Mouse (Mus musculus) ES-Bruce4 (cell line): ENCODE results near the gene Glis1. TPM values are rescaled to one million over a fixed set of nuclear protein-coding genes. Genes with fewer than 3 reads are reported as not detected.

ENCODE experiments used
- H3K27ac ChIP-seq: 2 replicates; pipeline ENCODE4 v1.5.1; 2012; ENCODE audit warnings: low read length, inconsistent platforms; ENCODE audit not compliant: insufficient read depth
- H3K27me3 ChIP-seq: 2 replicates; pipeline ENCODE4 v1.6.1; 2012; ENCODE audit warnings: mild to moderate bottlenecking, low read length, inconsistent platforms; ENCODE audit not compliant: control insufficient read depth, poor library complexity, insufficient read depth, severe bottlenecking
- H3K36me3 ChIP-seq: 2 replicates; pipeline ENCODE4 v1.6.1; 2012; ENCODE audit warnings: inconsistent platforms, mild to moderate bottlenecking, low read length, moderate library complexity; ENCODE audit not compliant: control insufficient read depth, poor library complexity, insufficient read depth, severe bottlenecking
- H3K4me1 ChIP-seq: one replicate; pipeline ENCODE4 v1.8.1; 2011; ENCODE audit warnings: low read length; ENCODE audit not compliant: control insufficient read depth, insufficient read depth
- H3K4me3 ChIP-seq: 2 replicates; pipeline ENCODE4 v1.5.1; 2011; ENCODE audit warnings: low read depth, mild to moderate bottlenecking, low read length
- H3K9ac ChIP-seq: 2 replicates; pipeline ENCODE4 v1.6.1; 2012; ENCODE audit warnings: low read depth, mild to moderate bottlenecking, inconsistent platforms; ENCODE audit not compliant: poor library complexity, severe bottlenecking
- H3K9me3 ChIP-seq: replicated peaks from 2 replicates; pipeline ENCODE4 v1.6.1; 2012; ENCODE audit warnings: mild to moderate bottlenecking, low read length, inconsistent platforms; ENCODE audit not compliant: control insufficient read depth, poor library complexity, insufficient read depth, severe bottlenecking
- CTCF ChIP-seq: IDR thresholded peaks from one replicate; pipeline ENCODE4 v1.8.1; 2011; ENCODE audit warnings: low read depth, low read length
- EP300 ChIP-seq: IDR thresholded peaks from 2 replicates; pipeline ENCODE4 v1.6.1; 2011; ENCODE audit warnings: low read depth, low read length; ENCODE audit not compliant: insufficient read depth
- POLR2A ChIP-seq: IDR thresholded peaks from one replicate; pipeline ENCODE4 v1.8.1; 2011; ENCODE audit warnings: low read length; ENCODE audit not compliant: insufficient read depth
- polyA plus RNA-seq: library from polyadenylated mRNA; stranded (reverse); fragments of >200 nt; gene quantifications from 2 replicates; pipeline ENCODE4 v1.2.4, GENCODE M21; 2011; ENCODE audit warnings: low read depth; ENCODE audit not compliant: missing spikeins, insufficient read depth, insufficient read length

Gene Glis1
- polyA plus RNA-seq = 0.28 and 0.79 TPM in 2 replicates

DNA sequence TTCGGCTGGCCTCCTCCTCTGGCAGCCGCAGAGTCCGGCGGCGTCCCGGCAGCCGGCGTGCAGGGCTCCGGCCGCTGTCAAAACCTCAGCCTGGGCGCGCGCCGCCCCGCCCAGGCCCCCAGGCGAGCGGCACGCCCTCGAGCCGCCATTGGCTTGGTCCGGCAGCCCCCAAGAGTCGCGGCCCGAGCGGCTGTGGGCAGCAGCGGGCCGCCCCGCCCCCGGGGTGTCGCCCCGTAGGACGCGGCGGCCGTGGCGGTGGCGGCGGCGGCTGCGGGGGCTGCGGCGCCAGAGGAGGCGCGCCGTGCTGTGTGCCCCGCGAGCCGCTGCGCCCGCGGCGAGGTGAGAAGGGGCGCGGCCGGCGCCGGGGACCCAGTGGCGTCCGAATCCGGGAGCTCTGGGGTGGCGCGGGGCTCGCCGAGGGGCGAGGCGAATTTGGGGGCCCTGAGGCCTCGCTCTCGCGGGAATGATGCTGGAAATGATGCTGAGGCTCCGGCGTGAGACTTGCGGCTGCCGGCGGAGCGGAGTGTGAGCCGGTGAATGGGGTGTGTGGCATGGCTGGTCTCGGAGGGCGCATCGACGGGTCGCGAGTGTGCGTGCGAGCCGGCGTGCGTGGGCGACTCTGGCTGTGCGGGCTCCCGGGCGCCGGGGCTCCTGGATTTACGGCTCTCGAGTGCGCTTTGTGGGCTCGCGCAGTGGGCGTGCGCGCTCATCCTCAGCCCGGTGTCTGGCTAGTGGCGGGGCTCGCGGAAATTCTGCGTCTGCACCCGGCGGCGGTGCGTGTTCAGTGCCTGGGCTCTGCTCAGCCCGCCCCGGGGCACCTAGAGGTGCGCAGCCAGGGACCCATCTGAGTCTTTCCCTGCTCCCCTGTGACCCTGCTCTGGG, at the start of gene Glis1:
Glis1 (plus strand) TSS at position 236 of the 882 bp plus-strand sequence.
- Histone ChIP-seq H3K27me3 (peaks cover 22% of the 10 kb centered on the region), H3K27ac (no peak within 1 kb of the TSS), H3K36me3 (no peaks in the 10 kb centered on the region), H3K9me3 (no peaks in the 10 kb centered on the region), H3K4me3 (peak within 1 kb of the TSS; percentile 80), H3K4me1 (no peaks in the 10 kb centered on the region), H3K9ac (peak within 1 kb of the TSS; percentile 76)
- TF ChIP-seq EP300 = no peak
- TF ChIP-seq CTCF = no peak
- no peak for TF ChIP-seq POLR2A

DNA sequence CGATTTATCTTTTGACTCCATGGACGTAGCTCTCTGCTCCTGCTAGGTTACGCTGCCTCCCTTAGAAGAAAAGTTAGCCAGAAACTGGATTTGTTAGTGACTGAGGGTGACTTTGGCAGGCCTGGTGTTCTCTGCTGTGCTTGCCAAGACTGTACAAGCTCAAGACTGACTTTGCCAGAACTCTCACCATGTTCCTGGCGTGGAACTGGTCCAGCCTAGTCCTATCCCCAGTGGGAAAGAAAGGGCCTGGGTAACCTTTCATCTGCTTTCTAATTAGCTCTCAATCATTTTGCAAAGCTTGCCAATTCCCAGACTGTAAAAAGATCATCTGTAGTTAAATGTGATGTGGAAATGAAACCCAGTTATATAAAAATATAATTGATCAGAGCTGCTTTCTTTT, 47.4 kb upstream of the Glis1 start:
- no peak overlapping the region for H3K4me3 ChIP-seq
- no peak for TF ChIP-seq POLR2A
- TF ChIP-seq CTCF = no peak
- no peak for TF ChIP-seq EP300
- no peak overlapping the region for H3K9ac ChIP-seq
- H3K36me3 ChIP-seq = peaks cover 82% of the 10 kb centered on the region
- H3K4me1 ChIP-seq = no peaks in the 10 kb centered on the region
- no peak overlapping the region for H3K27ac ChIP-seq
- no peaks in the 10 kb centered on the region for H3K9me3 ChIP-seq
- H3K27me3 ChIP-seq = no peaks in the 10 kb centered on the region

DNA sequence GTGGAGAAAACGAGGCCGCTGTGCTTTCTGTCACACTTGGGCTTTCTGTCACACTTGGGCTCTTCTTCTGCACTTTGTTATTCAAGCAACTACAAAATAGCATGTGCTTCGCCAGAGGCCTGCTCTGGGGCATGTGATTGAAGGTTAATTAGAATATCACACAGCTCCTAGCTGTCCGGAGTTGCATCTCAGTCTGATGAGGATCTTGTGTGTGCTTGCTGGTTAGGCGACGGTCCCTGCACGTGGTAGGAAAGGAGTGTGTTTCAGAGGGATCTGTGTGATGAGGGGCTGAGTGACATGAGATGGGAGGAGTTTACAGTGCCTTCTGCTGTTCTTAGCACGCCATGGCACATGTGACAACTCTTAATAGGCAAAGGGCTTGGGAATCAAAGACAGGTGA, 46.9 kb upstream of the Glis1 start:
- no peak for TF ChIP-seq CTCF
- TF ChIP-seq POLR2A = no peak
- no peak for TF ChIP-seq EP300
- no peaks in the 10 kb centered on the region for H3K9me3 ChIP-seq
- no peak overlapping the region for H3K9ac ChIP-seq
- H3K27ac ChIP-seq = no peak overlapping the region
- peaks cover 83% of the 10 kb centered on the region for H3K36me3 ChIP-seq
- H3K4me1 ChIP-seq = no peaks in the 10 kb centered on the region
- no peaks in the 10 kb centered on the region for H3K27me3 ChIP-seq
- no peak overlapping the region for H3K4me3 ChIP-seq

DNA sequence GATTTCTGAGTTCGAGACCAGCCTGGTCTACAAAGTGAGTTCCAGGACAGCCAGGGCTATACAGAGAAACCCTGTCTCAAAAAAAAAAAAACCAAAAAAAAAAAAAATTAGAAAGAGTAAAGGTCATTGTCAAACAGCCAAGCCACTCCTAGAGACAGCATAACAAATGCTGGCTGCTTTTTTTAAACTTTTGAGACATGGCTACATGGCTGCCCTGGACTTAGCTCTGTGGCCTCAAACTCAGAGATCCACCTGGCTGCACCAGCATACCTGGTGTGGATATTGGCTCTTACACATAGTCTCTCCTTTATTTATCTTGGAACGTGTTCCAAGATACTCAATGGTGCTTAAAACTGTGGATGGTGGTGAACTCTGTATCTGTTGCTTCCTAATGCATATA, 46.1 kb upstream of the Glis1 start:
- Histone ChIP-seq H3K36me3 (peaks cover 82% of the 10 kb centered on the region), H3K9me3 (no peaks in the 10 kb centered on the region), H3K27me3 (no peaks in the 10 kb centered on the region), H3K9ac (no peak overlapping the region), H3K4me3 (no peak overlapping the region), H3K4me1 (no peaks in the 10 kb centered on the region), H3K27ac (no peak overlapping the region)
- no peak for TF ChIP-seq POLR2A
- no peak for TF ChIP-seq CTCF
- TF ChIP-seq EP300 = no peak

DNA sequence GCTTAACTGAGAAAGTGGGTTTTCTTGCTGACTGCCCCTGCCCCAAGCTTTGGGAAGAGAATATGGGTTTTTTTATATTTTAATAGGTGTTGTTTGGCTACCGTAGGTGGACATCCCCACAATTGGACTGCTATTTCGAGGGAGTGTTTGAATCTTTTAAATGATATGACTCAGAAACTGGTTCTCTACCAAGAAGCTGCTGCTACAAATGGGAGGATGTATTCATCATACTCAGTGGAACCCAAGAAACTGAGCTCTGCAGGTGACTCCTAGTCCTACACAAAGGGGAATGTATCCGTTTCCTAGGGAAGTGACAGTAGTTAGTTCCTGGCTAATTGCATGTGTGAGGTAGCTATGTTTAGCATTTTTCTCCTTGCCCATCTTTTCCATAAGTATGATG, 45.0 kb upstream of the Glis1 start:
- Histone ChIP-seq H3K27ac (no peak overlapping the region), H3K9ac (no peak overlapping the region), H3K36me3 (peaks cover 83% of the 10 kb centered on the region), H3K9me3 (no peaks in the 10 kb centered on the region), H3K4me3 (no peak overlapping the region), H3K27me3 (no peaks in the 10 kb centered on the region), H3K4me1 (no peaks in the 10 kb centered on the region)
- TF ChIP-seq POLR2A (no peak), EP300 (no peak)

DNA sequence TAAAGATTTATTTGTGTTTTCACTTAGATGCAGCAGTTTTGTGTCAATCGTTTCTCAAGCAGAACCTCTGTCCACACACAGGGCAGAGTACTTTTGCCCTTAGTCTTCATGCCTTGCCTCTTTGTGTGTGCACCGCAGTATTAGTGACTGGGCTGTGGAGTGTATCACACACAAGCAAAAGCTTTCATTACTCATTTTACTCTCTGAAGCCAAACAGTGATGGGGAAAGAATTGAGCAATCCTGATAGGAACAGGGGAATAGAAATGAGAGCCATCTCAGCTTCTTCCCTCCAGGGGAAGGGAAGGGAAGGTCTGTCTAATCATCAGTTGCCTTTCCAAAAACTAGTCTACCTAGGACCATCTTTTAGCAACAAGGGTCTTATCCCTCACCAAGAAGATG, 40.6 kb upstream of the Glis1 start:
- no peak overlapping the region for H3K4me3 ChIP-seq
- H3K9me3 ChIP-seq = no peaks in the 10 kb centered on the region
- H3K9ac ChIP-seq = no peak overlapping the region
- no peaks in the 10 kb centered on the region for H3K27me3 ChIP-seq
- H3K27ac ChIP-seq = no peak overlapping the region
- TF ChIP-seq EP300 = no peak
- no peak for TF ChIP-seq POLR2A
- no peak for TF ChIP-seq CTCF
- H3K36me3 ChIP-seq = peaks cover 74% of the 10 kb centered on the region
- no peaks in the 10 kb centered on the region for H3K4me1 ChIP-seq
